Mouse (Mus musculus) mesoderm, embryonic 11.5 days (tissue): Measurements from ENCODE around the gene Asb1.

Source experiments
- DNase-seq: peaks from one replicate; pipeline ENCODE4 v3.0.0-alpha.2; 2012; ENCODE audit warnings: low read depth, low spot score

Asb1 gene

GRCm38 (mm10) chr1:91540271-91540826 is at the start of gene Asb1:
Gene Asb1 (plus strand): TSS chr1:91540544.
- DNase-seq = peak; percentile 98

GRCm38 (mm10) chr1:91492740-91493139 is 47.6 kb upstream of the Asb1 start:
- no peak for DNase-seq

GRCm38 (mm10) chr1:91493938-91494337 is 46.4 kb upstream of the Asb1 start:
- no peak for DNase-seq

GRCm38 (mm10) chr1:91494457-91495140 is 45.7 kb upstream of the Asb1 start, which contains the start of gene Traf3ip1:
Gene Traf3ip1 (plus strand): TSS chr1:91494647.
- peak; percentile 92 for DNase-seq

GRCm38 (mm10) chr1:91495321-91495720 is 45.0 kb upstream of the Asb1 start:
- no peak for DNase-seq

GRCm38 (mm10) chr1:91498579-91498978 is 41.8 kb upstream of the Asb1 start:
- DNase-seq = no peak

- DNase-seq = no peak
Measured at GRCm38 (mm10) chr1:91504615-91505014, 35.7 kb upstream of the Asb1 start.

GRCm38 (mm10) chr1:91514916-91515315 is 25.4 kb upstream of the Asb1 start:
- DNase-seq = no peak

GRCm38 (mm10) chr1:91515642-91516041 is 24.7 kb upstream of the Asb1 start:
- no peak for DNase-seq

- peak; percentile 72 for DNase-seq
Measured at GRCm38 (mm10) chr1:91523759-91524158, 16.6 kb upstream of the Asb1 start.

- no peak for DNase-seq
Measured at GRCm38 (mm10) chr1:91525838-91526237, 14.5 kb upstream of the Asb1 start.

- DNase-seq = no peak
Measured at GRCm38 (mm10) chr1:91530166-91530565, 10.2 kb upstream of the Asb1 start.

- DNase-seq = no peak
Measured at GRCm38 (mm10) chr1:91532243-91532642, 8.1 kb upstream of the Asb1 start.

- no peak for DNase-seq
Measured at GRCm38 (mm10) chr1:91532892-91533291, 7.5 kb upstream of the Asb1 start.

GRCm38 (mm10) chr1:91533483-91533882 is 6.9 kb upstream of the Asb1 start:
- DNase-seq = no peak

GRCm38 (mm10) chr1:91533961-91534723 is 6.2 kb upstream of the Asb1 start:
- peak; percentile 20 for DNase-seq

- DNase-seq = no peak
Measured at GRCm38 (mm10) chr1:91537786-91538569, 2.4 kb upstream of the Asb1 start.

- no peak for DNase-seq
Measured at GRCm38 (mm10) chr1:91538570-91538929, 1.8 kb upstream of the Asb1 start.

- DNase-seq = no peak
Measured at GRCm38 (mm10) chr1:91539246-91539645, 1.1 kb upstream of the Asb1 start.

GRCm38 (mm10) chr1:91539704-91540270 is 557 bp upstream of the Asb1 start:
- DNase-seq = no peak

GRCm38 (mm10) chr1:91541042-91541592 is 773 bp downstream of the Asb1 start:
- DNase-seq = no peak
